Mouse (Mus musculus) liver, adult 2 months (tissue): ENCODE results near the gene Sorbs1.

Experiments used
- CTCF ChIP-seq: fragments of 200-500 bp; IDR thresholded peaks from 2 replicates; pipeline ENCODE4 v1.5.1; 2011; ENCODE audit warnings: low read depth, low read length, control low read depth
- POLR2A ChIP-seq: fragments of 200-500 bp; IDR thresholded peaks from 2 replicates; pipeline ENCODE4 v1.6.1; 2011; ENCODE audit warnings: low read length, control low read depth; ENCODE audit not compliant: insufficient read depth; ENCODE audit errors: extremely low read depth

DNA sequence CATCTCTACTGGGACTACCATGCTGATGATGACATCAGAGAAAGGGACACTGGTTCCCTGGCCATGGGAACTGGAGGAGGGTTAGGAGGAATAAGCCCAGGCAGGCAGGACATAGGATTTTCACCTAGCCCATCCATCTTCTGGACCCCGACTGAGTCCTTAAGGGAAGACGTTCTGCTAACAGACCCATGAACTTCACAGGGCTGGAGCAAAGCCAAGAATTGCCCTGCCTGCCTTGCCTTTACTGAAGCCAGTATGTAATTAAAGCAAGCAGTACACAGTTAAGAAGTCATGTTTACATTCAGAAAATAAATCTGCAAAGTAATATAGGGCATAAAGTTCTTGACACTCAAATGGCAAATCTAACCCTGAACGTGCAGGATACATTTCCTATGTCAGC, 132.9 kb downstream of the Sorbs1 start:
- TF ChIP-seq CTCF (no peak), POLR2A (no peak)
